Mouse (Mus musculus) ES-CJ7 (cell line): ENCODE measurements around the gene Nbr1.
"Not testable (repeated sequence)": the region's sequence is repeated elsewhere in the genome, so short reads cannot be mapped to it uniquely, and the experiment has no call there.

Source experiments
- DNase-seq: peaks from one replicate; pipeline ENCODE4 v3.0.0; 2011; ENCODE audit warnings: low read depth, low spot score

Nbr1 gene

DNA sequence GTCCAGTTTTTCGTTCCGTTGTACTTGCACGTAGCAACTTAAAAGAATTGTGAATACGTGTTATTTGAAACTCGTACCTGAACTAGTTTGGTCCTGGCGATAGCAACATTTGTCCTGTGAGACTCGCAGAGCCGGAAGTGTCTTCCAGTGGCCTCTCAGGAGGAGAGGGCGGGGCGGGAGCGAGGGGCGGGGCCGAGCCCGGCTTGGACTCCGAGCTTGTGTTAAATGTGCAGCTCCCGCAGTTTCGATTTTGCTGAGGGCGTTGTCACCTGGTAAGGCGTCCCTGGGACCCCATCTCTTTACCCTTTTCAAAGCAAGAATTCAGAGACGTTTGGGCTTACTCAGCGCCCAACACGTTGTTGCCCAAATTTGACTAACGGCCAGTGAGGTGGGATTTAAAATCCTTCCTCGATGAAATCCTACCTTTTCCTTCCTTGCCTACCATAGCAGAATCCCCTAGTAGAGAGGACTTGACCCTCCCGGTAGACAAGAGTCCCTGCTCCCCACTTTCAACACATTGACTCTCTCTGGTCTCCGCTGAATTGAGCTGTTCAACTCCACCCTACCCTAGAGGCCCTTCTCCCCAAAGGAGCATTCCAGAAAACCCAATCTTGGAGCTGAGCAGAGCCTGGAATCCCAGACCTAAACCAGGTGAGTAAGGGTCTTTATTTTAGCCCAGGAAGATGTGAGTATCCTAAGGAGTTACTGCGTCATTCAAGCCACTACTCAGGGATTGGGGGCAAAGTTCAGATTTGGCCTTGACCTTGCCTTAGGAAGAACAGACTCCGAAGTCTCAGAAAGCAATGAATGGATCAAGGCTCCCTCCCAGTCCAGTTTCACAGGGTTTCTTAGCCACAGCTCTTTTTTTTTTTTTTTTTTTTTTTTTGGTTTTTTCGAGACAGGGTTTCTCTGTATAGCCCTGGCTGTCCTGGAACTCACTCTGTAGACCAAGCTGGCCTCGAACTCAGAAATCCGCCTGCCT lies 30.4 kb downstream of the Nbr1 start, which contains the start of gene Tmem106a:
Gene Tmem106a, plus strand, starts transcription at position 189 of the 982 bp plus-strand sequence.
- peak; percentile 90 for DNase-seq

DNA sequence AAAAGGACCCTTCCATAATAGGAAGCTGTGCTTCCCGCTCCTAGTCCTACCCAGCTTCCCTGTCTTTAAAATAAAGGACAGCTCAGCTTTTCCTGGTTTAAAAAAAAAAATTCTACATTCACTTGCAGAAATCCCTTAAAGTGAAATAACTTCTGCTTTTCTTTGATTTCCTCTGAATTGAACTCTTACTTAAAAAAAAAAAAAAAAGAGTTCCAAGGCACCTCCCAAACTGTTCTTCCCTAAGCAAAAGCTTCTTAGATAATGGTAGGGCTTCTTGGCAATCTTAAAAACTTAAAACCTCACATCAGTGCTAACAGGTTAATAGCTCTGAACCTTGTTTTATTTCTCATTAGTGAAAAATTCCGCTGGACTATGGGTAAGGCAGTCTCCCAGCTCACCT lies 31.3 kb downstream of the Nbr1 start:
- no peak for DNase-seq

DNA sequence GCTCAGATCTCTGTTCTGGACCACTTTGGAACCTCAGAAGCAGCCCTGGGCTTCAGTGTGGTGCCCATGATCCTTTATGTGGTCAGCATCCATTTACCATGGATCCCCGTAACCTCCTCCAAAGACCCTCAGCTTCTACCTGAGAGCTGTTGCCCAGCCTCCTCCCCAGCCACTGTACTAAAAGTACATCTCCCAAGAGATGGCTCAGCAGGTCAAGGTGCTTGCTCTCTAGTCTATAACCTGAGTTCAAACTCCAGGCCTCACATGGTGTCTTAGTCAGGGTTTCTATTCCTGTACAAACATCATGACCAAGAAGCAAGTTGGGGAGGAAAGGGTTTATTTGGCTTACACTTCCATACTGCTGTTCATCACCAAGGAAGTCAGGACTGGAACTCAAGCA lies 33.1 kb downstream of the Nbr1 start:
- not testable (repeated sequence) for DNase-seq

DNA sequence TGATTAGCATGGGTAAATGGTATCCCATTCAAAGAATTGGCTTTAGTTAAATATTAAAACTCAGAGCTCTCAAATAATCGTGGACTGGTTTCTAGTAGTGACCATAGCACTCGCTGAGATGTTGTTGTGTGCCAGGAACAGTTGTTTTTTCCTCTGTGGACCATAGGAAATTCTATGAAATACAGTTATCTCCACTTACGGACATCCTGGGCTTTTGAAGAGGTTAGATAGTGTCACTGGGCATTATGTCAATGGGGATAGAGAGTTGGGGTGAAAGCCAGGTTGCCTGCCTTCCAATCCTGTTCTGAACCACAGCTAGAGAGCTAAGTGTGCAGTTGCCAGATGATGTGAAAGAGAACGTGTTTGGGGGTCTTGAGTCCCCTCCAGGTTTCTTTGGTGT lies 33.9 kb downstream of the Nbr1 start:
- no peak for DNase-seq

DNA sequence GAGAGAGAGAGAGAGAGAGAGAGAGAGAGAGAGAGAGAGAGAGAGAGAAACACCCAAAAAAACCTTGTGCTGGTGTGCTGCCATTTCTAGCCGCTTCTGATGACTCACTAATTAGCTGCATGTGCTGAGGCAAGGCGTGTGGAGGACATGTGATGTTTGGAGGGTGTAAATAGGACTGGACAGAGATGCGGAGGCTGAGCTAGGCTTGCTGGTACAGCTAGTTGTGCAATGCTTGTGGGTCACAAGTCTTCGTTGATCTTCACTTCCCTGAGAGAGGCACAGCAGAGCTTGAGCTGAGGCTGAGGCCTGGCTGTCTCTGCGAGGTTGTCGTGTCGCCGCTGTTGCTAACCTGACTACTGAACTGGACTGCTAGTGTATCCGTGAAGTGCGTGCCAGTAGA lies 35.7 kb downstream of the Nbr1 start:
- no peak for DNase-seq

DNA sequence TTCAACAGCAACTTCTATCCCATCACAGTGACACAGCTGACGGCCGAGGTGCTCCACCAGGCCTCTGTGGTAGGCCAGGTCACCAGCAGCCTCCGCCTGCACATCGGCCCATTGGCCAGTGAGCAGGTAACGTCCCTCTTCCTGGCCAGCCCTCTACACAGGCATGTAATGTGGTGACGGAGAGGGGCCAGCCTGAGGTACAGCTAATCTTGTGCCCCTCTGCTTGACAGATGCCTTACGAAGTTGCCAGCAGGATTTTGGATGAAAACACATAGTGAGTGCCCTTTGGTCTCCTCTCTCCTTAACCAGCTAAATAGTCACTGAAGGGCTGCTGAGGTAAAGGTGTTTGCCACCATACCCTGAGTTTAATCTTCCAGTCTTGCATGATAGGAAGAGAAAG lies 36.9 kb downstream of the Nbr1 start:
- DNase-seq: no peak

DNA sequence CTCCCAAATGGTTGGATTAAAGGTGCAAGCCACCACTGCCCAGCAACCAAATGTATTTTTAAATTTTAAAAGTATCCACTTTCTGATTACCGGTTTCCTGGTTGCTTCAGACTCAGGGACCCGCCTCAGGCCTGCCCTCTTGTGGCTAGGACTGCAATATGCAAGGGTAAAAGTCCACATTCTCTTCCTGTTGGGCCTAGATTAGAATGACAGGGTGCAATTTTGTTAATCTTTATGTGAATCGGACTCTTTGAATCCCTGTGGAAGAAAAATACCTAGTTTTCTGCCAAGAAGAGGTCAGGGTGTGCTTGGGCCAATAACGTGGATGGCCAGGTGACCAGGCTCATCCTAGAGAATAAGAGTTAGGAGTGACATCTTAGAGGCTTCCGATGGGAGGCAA lies 37.5 kb downstream of the Nbr1 start:
- peak; percentile 73 for DNase-seq

DNA sequence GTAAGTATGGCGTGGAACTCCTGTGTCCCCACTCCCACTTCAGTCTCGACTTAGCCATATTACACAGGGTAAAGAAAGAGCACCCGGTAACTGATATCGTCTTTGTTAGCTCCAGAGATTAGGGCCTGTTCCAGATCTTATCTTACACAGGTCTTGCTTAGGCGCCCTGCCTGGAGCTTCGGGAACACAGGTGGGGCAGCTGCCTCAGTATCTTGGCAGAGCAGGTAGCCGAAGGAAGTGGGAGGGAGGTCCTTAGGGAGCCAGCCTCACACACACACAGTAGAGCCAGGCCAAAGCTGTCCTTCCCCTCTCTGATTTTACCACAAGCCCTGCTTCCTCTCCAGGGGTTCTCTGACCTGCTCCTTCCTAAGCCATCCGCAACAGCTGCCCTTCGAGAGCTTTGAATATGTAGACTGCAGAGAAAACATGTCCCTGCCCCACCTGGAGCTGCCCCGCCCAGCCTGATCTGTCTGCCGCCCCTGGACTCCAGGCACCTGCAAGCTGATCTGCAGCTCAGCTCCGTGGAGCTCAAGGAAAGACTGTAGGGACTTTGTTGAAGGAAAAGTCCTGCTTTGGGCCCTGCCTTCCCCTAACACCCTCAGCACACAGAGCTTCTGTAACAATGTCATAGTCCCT lies 38.2 kb downstream of the Nbr1 start:
- peak; percentile 59 for DNase-seq

DNA sequence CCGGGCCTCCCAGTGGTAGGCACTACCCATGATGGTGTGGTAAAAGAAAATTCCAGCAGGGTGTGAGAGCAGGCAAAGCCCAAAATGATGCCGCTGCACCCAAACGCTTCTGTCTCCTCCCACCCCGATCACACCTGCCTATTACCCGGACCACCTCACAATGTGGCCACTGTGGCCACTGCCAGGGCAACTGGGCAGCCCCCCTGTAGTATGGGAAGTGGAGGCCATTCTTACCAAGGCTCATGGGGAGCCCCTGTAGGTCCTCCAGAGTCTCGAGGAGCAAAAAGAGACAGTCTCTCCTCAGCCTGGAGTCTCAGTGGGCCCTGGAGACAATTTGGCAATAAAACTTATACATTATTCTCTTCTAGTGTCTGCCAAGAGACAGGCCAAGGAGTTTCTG lies 47.2 kb downstream of the Nbr1 start, which contains the start of gene Gm11634:
Gene Gm11634, minus strand, starts transcription at position 101 of the 400 bp plus-strand sequence.
- DNase-seq: no peak

DNA sequence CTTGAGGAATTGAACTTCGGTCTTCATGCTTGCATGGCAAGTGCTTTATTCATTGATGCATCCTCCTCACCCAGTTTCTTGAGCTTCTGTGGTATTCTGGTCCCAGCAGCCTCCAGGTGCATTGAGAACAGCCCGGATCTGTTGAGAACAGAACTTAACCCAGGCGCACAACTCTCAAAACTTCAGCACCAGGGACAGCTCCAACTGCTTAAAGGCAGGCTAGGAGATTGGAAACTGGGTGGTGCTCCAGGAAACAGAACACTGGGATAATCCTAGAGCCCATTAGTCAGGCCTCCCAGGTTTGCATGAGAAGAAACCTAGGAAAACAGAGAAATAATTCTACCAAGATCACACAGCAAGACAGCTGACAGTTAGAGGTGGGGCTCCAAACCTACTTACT lies 50.5 kb downstream of the Nbr1 start:
- DNase-seq: peak; percentile 91

DNA sequence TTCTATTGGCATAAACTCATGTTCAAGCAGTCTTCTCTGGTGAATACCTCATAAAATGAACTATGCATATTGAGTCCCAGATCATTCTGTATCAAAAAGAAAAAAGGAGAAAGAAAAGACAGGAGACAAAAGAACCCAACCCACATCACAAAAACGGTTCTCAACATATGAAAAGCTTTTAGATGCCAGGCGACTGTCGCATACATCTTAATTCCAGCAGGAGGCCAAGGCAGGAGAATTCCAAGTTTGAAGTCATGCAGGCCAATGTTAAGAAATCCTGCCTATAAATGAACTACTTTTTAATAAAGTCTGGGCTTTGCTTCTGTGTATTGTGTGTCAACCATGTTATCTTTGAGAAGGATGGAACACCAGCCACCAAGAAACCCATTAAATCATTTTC lies 52.2 kb downstream of the Nbr1 start:
- DNase-seq: peak; percentile 74

DNA sequence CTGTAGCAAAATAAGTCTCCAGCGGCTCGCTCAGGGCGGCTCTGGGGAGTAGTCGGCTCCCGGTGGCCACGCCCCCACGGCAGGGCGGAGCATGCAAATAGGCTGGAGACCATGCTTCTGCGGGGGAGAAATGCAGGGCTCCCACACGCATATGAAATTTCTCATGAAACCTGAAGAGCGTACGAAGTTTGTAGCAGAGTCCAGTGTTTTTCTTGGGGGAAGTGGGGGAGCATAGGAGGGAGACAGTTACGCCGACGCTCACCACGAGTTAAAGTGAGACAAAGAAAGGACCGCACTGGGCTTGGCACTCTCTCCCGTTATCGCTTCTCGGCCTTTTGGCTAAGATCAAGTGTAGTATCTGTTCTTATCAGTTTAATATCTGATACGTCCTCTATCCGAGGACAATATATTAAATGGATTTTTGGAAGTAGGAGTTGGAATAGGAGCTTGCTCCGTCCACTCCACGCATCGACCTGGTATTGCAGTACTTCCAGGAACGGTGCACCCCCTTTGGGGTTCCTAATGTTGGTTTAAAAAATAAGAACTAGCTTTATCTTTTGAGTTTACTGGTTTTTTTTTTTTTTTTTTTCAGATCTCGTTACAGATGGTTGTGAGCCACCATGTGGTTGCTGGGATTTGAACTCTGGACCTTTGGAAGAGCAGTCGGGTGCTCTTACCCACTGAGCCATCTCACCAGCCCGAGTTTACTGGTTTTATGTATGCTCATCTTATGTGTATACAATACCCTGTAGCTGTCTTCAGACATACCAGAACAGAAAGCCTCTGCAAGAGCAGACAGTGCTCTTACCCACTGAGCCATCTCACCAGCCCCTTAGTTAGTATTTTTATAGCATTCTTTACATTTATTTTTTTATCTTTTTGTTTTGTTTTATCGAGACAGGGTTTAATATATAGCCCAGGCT lies 52.8 kb downstream of the Nbr1 start:
- DNase-seq: peak; percentile 95

DNA sequence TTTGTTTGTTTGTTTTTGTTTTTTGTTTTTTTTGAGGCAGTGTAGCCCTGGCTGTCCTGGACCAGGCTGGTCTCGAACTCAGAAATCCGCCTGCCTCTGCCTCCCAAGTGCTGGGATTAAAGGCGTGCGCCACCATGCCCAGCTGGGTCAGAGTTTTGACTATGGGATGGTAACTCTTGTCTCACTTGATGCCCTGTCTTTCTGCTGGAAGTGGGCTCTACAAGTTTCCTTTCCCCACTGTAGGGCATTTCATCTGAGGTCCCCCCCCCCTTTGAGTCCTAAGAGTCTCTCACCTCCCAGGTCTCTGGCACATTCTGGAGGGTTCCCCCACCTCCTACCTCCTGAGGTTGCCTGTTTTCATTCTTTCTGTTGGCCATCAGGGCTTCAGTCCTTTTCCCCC lies 55.2 kb downstream of the Nbr1 start:
- peak; percentile 67 for DNase-seq

DNA sequence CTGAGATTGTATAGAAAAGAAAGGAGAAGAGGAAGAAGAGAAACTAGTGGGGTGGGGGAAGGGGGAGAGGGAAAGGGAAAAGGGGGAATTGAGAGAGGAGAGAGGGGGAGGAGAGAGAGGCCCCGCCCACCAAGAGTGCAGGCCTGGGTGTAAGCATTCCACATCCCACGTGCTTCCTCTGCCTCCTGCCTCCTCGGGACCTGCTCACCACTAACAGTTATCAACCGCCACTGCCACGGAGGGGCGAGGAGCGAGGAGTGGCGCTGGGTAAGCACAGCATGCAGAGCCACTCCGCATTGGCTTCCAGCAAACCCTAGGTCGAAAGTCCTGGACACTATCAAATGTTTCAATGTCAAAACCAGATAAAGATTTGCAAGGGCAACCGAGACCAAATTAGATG lies 58.5 kb downstream of the Nbr1 start:
- peak; percentile 58 for DNase-seq

DNA sequence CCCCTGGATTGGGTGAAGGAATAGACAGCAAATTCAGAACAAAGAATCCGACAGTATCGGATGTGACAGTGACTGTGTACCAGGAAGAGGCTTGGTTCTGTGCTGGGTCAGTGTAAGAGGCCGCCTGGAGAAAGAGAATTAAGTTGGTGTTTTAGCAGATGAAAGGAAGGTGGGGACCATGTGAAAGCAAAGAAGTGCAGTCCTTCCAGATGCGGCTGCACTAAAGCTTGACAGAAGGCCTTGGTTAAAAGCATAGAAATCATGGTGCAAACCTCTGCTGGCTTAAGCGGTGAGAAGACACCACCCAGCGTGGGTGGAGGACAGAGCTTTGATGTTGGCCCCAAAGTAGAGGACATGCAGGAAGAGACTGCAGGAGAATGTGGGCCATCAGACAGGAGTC lies 61.6 kb downstream of the Nbr1 start:
- peak; percentile 76 for DNase-seq

DNA sequence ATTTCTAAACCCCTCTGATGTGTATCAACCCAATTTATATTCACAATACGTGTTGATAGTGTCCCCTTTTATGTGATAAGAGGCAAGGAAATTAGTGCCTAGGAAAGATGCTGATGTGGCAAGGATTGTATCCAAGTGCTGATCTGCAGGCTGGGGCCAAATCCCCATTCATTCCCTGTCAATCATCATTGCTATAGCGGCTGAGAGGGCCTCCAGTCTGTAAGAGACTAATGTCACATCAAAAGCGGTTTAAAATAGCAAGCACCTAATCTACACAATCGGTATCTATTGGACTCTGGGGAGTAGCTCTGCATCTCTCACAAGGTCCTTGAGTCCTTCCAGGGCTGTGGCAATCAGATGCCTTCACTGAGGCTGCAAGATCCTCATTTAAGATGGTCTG lies 62.2 kb downstream of the Nbr1 start:
- DNase-seq: no peak

DNA sequence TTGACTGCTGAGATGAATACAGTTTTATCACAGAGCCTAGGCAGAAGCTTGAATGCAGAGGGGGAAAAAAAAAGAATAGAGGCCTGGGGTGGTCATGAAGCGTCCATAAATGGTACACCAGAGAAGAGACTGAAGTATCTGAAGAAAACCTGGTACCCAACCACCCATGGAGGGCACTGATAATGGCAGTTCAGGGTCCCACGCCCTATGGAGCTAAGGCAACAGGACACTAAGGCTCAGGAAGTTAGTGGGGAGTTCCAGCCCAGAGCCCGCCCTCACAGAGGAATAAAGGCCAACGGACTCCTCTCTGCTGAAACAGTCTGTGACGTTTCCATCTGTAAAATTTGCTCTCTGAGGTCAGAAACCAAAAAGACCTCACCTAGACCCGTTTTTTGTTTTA lies 63.4 kb downstream of the Nbr1 start:
- DNase-seq: no peak

DNA sequence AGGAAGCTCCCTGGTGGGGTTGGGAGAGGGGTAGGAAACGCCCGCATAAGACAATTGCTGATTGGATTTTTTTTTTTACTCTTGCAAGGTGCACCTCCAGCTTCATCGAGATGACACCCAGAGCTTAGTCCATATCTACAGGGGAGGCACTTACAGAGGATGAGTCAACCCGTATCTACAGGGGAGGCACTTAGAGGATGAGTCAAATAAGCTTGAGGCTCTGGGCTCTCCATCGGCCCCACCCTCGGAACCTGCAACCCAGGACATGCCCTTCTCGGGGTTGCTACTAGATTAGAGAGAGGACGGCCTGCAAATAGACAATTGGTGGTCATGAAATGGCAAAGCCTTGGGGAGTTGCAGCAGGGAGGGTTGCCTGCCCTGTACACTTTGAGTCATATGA lies 64.2 kb downstream of the Nbr1 start:
- DNase-seq: no peak

DNA sequence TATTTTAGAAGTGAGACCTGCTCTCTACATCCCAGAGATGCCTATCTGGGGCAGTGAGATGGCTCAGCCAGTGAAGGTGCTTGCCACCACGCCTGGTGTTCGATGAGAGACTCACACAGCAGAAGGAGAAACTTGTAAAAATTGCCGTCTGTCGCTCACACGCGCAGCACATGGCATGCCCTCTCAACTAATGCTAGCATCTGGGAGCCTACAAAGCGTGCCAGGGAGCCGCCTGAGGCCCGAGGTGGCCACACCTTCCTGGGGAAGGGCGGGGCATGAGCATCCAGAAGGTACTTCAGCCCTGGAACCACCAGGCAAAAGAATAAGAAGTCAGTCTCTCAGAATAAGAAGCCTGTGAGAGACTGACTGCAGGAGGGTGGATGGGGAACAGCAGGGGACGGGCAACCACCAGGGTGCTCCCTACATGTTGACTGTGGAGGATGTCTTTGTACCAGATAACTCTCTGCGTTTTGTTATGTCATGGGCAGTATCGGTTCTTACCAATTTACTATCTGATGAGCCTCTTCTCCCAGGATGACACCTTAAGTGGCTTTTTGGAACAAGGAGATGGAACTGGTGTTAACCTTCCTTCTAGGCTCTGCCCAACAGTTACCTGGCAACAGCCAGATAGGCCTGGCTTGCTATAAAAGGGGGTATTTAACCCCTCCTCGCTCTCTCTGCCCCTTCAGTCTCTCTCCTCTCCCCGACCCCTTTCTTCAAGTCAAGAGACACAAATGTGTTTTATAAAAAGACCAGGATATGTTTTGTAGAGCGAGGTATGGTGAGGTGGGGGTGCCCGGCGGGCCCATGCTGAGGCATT lies 65.2 kb downstream of the Nbr1 start:
- DNase-seq: peak; percentile 49

DNA sequence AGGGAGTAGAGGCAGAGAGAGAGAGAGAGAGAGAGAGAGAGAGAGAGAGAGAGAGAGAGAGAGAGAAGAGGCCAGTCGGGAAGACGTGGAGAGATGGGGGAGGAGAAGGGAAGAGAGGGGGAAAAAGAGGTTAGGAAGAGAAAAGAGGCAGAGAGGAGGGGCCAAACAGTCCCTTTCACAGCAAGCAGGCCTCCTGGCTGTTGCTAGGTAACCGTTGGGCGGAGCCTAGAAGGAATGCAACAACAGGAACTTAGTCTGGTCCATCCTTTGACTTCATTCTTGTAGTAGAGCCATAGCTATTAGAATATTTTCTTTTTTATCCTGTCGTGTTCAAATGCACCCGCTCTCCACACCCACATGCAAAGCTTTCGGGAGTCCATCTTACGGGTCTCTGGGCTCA lies 65.9 kb downstream of the Nbr1 start:
- DNase-seq: peak; percentile 83

DNA sequence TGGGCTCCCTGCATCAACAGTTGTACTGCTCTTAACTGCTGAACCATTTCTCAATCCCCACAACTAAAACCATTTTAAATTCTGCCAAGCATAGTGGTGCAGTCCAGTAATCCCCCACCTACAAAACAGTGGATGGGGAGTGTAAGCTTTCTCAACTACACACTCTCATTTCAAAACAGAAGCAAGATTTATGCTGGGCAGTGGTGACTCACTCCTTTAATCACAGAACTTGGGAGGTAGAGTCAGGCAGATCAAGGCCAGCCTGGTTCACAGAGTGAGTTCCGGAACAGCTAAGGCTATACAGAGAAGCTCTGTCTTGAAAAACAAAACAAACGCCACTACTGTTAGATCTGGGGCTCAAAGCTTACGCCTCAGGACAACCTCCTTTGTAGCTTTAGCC lies 66.6 kb downstream of the Nbr1 start:
- no peak for DNase-seq
